Mouse (Mus musculus): ENCODE data around the gene Ttc9b.

GRCm38 (mm10) chr7:27646516-27646915 is 7.2 kb upstream of the Ttc9b start:
- TF ChIP-seq CTCF (IDR thresholded peaks at IDR 0.05; ENCODE audit: low read depth, low read length) (no peak), GATA1 (IDR thresholded peaks at IDR 0.05; ENCODE audit: borderline replicate concordance, low read length) (no peak), TAL1 (conservative IDR thresholded peaks at IDR 0.05; ENCODE audit: low read depth, low read length) (no peak), GATA2 (IDR thresholded peaks at IDR 0.05; ENCODE audit: borderline replicate concordance, low read depth, low read length) (no peak), POLR2AphosphoS5 (IDR thresholded peaks at IDR 0.05; ENCODE audit: insufficient replicate concordance, low read depth, low read length) (no peak)

All from G1E (cell line).